Mouse (Mus musculus): ENCODE measurements around the gene Gck.

Gene Gck

DNA sequence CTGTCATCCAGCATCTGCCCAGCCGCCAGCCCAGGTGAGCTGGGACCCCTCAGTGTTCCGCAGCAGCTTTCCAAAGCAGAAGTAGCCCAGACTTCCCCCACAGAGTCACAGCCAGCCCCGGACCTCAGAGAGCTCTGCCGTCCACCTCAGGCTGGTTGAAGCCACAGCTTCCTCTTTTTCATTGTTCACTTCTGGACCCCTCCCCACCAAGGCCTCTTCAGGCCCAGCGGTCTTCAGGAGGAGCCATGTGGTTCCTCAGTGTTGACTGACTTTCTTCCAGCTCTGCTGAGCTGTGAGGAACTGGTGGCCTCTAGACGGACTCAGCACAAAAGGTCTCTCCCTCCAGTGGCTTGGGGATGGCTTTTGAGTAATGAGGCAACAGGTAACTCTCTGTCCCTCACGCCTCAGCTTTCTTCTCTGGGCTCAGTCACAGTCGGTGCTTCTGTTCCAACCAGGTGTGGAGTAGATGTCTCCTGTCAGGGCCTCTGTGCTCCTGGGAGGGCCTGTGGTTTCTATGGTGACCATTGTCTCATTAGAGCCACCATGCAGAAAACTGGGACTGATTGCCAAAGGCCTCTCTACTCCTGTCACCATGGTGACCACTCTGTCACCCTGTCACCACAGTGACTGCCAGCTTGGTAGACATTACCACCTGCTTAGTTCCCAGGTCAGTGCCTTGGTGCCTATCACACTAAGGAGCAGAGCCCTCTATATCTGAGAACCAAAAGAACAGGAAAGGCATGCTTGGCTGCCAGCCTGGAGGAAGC is at the start of gene Gck:
Gene Gck (minus strand): TSS at position 496 of the 767 bp plus-strand sequence.
- DNase-seq = peak; percentile 43

DNA sequence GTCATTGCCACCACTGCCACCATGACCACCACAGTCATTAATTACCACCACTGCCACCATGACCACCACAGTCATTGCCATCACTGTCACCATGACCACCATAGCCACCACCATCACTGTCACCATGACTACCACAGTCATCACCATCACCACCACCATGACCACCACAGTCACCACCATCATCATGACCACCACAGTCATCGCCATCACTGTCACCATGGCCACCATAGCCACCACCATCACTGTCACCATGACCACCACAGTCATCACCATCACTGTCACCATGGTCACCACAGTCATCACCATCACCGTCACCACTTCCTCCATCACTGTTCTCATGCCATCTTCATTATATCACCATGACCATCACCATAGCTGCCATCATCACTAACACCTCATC is 48.6 kb upstream of the Gck start:
- no peak for DNase-seq

- peak; percentile 79 for DNase-seq
Observed at GRCm38 (mm10) chr11:5995989-5996388, 46.1 kb upstream of the Gck start.

DNA sequence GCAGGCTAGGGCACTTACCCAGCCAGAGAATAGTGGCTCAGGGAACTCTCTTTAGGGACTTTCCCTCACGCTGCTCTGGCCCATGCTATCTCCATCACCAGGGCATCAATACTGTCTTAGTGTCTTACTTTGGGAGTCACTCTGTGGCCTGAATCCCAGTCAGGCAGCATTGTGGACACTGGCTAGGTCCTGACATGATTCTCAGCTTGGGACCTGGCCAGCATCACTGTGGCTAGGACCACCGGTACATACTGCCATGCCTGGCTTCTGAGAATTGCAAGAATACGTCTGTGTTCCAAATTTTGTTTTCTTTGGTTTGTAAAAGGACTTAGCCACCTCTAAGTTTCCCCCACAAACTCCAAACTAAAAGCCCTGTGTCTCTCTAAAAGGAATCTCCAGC is 45.0 kb upstream of the Gck start:
- no peak for DNase-seq

DNA sequence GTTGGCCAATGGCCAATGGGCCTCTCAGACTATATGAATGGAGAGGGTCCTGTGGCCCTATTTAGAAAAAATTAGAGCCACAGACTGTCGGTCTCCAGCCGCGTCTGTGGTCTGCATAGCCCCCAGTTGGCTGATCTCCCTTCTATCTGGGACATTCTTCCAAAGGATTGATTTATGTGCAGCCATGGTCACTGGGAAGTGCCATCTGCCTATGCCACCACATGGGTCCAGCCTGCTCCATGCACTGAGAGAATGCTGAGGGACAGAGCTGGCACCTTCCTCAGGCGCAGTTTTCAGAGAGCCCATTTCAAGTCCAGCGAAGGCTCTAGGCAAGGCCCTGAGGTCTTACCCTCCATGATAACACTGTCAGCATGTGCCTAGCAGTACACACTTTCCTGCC is 44.3 kb upstream of the Gck start:
- DNase-seq = no peak

DNA sequence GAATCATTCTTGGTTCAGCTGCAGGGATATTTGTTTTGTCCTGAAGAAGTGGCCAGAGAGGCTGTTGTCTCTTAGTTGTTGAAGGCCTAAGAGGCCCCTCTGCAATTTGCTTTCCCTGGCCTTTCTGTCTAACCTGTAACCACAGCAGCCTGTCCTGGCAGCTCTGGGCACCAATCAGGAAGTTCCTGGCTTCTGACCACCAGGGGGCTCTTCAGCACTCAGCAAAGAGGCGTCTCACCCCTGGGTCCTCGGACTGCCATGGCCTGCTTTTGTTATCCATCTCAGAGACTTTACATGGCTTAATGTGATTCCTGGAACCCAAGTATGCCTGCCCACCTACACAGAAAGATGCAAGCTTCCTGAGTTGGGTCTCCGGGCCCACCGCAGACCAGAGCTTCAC is 41.0 kb upstream of the Gck start:
- peak; percentile 58 for DNase-seq

DNA sequence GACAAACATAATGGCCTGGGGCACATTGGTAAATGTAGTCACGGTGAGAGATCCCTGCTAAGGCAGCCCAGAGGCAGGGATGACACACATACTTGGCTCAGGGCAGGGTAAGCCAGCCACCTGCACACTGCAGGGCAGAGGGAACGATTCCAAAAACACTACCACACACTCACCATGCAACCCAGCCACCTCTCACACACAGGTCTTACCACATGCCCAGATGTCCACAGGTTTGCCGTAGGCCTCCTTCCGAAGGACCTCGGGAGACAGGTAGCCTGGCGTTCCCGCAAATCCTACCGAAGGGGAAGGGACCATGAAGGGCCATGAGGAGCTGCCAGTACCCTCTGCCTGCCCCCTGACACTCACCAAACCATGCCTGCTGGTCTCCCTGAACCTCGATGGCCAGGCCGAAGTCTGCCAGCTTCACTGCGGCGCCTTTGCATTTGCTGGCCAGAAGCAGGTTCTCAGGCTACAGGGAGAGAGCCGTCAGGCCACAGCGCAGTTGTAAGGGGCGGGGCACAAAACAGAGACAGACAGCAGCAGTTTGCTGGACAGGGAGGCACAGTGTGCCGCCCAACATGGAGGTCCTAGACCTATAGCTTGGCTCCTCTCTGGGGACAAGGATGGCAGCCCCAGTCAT is 40.2 kb upstream of the Gck start:
- DNase-seq = no peak

- no peak for DNase-seq
Observed at GRCm38 (mm10) chr11:5988126-5988525, 38.2 kb upstream of the Gck start.

DNA sequence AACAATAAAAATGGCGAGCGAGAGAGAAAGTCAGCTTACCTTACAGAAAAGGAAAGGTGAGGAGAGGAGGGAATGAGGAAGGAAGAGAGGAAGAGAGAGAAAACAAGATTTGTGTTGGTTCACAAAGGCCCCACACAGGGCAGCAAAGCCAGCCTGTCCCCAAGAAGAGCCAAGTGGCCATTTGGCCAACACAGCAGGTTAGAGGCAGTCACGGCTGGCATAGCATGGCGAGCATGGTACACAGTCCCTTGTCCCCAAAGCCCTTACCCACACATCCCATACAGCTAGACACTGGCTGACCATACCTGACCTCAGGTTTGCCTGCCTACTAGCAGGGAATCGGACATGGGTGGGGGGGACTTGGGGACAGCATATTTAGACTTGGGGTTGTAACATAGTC is 33.7 kb upstream of the Gck start:
- no peak for DNase-seq

- no peak for DNase-seq
Observed at GRCm38 (mm10) chr11:5981323-5981722, 31.4 kb upstream of the Gck start.

DNA sequence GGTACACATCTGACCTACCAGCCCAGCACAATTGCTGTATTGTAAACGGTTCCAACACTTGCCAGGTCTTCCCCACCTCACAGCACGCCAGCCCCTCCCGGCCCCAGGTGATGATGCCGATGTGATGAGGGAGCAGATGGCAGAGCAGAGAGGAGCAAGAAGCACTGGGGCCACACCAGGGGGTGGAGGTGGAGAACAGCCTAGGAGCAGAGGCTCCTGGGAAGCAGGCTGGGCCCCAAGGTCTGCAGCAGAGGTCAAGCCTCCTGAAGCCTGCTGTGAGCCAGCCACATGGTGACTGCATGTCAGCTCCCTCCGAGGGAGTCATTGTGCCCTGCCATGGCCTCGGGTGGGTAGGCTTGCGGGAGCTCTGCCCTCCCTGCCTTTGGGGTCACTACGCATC is 30.7 kb upstream of the Gck start:
- DNase-seq = no peak

GRCm38 (mm10) chr11:5980108-5980507 is 30.2 kb upstream of the Gck start:
- DNase-seq = no peak

DNA sequence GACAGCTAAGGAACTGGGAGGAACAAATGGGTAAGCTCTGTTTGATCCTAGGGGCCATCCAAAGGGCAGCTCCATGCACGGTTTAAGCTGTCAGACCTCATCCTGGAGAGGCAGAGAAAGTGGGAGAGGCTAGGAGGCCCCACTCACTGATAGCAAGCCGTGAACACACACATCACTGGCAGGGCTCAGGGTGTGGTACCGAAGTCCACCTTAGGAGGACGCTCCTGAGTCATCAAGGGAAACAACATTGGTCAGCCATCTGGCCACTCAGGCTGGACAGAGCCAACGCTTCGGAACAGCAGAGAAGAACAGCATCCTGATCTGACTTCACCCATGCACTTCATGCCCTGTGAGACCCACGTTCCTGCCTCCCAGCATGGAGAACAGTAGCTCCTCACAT is 29.2 kb upstream of the Gck start:
- DNase-seq = no peak

DNA sequence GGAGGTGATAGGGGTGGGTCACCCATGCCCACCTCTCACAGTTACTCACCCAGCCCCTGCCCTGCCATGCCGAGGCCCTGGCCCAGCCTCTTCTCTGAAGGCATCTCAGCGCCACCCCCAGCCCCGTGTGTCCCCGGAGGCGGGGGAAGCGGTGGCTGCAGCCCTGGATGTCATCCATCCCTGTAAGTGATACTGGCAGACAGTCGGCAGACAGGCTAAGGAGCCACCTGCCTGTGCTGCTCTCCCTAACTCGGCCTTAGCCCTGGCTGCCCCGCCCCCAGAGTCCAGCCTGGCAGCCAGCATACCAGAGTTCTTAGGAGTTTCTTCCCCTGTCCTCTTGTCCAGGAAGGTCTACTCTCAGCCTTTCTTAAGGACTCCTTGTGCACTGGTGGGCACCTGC is 26.2 kb upstream of the Gck start:
- DNase-seq = no peak

DNA sequence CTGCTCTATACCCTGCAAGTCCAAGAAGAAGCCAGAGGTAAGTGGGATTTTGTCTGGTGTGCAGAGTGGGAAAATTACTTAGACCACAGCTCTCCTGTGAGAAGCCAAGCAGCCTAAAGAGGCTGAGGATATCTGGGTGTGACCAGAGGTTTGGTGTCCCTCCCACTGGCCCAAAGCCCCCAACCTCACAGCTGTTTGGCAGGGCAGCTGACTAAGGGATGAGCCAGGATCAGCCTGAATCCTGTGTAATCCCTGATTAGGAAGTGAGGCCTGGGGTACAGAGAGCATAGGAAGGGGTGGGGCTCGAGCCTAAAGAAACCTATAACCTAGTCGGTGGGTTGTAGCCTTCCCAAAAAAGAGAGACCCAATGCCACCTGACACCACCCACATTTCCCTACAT is 25.2 kb upstream of the Gck start:
- no peak for DNase-seq

DNA sequence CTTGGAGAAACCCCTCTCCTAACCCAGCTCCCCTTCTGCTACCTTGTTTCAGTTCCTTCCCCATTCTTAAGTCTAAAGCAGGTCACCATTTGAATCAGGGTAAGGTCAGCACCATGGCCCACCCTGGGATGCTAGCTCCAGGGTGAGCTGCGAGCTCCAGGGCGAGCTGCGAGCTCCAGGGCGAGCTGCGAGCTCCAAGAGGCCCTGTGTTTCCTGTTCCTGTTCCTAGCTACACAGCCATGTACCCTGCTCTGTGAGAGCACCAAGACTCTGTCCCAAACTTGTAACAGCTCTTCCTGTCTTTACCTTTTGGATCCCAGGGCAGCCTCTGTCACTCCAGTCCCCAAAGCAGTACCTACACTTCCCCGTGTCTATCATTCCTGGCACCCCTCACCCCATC is 24.2 kb upstream of the Gck start:
- DNase-seq = no peak

DNA sequence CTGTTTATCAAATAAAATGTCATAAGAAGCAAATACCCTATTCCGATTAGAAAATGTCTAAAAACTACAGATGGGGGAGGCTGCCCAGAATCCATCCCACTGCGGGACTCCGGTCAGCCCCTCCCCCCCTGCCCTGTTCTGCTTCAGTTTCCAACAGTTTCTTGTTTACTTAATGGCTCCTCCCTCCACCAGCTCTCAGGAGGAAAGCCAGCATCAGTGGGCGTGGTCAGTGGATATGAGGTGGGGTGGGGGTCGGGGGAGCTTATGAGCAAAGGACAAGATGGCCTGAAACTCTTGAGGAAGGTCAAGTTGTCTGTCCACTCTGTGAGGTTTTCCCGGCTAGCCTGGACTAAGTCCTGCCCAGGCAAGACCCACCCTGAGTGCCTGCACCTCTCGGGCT is 23.3 kb upstream of the Gck start:
- no peak for DNase-seq

GRCm38 (mm10) chr11:5971202-5971601 is 21.3 kb upstream of the Gck start:
- DNase-seq = no peak

- no peak for DNase-seq
Observed at GRCm38 (mm10) chr11:5968223-5968622, 18.3 kb upstream of the Gck start.

- DNase-seq = no peak
Observed at GRCm38 (mm10) chr11:5966751-5967150, 16.9 kb upstream of the Gck start.

- no peak for DNase-seq
Observed at GRCm38 (mm10) chr11:5965865-5966264, 16.0 kb upstream of the Gck start.

DNA sequence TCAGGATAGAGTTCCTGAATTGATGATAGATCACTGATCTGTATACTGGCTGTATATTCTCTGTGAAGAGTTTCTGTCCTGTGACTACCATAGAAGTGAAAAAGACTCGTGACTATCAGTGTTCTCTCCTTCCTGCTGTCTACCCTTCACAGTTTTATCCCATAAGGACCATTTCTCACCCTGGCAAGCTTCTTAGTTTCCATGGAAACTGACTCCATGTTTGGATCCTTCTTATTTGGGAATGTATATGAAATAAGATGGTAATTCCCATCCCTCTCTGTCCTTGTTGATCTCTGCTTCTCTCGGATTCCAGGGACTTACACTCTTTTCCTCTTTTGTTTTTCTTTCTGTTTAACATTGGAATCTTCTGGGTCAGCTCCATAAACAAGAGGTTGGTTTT is 10.2 kb upstream of the Gck start:
- DNase-seq = no peak

GRCm38 (mm10) chr11:5955546-5956276 is 5.8 kb upstream of the Gck start, which contains the start of gene Ykt6:
TSS of gene Ykt6 (plus strand) at chr11:5955693.
- DNase-seq = peak; percentile 97

- DNase-seq = peak; percentile 50
Observed at GRCm38 (mm10) chr11:5954965-5955504, 5.2 kb upstream of the Gck start.

Measured in liver (tissue).